Comparison of ENCODE assay signal across 28 mouse cellular contexts in genomic region chr11:69375646-69376045, GRCm38 (mm10). TPM values are rescaled to one million over a fixed set of nuclear protein-coding genes. Genes with fewer than 3 reads are reported as not detected.
"Had no signal": no experiment of that assay in that cellular context is flagged by ENCODE, and none has a peak within 500 bp of the region (broad histone marks: within the 10 kb centered on the region; RNA-seq: fewer than 3 reads in every experiment).

No protein-coding gene starts in this region.

- ATAC-seq: forebrain, embryonic 13.5 days; forebrain, embryonic 14.5 days; forebrain, embryonic 15.5 days; forebrain, embryonic 16.5 days; forebrain, postnatal 0 days had no signal

- H3K27ac ChIP-seq: embryonic facial prominence, embryonic 12.5 days; embryonic facial prominence, embryonic 13.5 days; embryonic facial prominence, embryonic 15.5 days; forebrain, embryonic 10.5 days; forebrain, embryonic 12.5 days; forebrain, embryonic 13.5 days; forebrain, embryonic 15.5 days; gastrocnemius, adult 2 months; heart, adult 2 months; heart, embryonic 10.5 days had no signal

- H3K27me3 ChIP-seq: embryonic facial prominence, embryonic 12.5 days; embryonic facial prominence, embryonic 13.5 days; embryonic facial prominence, embryonic 15.5 days; forebrain, embryonic 12.5 days; forebrain, embryonic 13.5 days; forebrain, embryonic 15.5 days had no signal

- H3K36me3 ChIP-seq: forebrain, embryonic 15.5 days had no signal

- H3K9me3 ChIP-seq: embryonic facial prominence, embryonic 12.5 days; embryonic facial prominence, embryonic 13.5 days; embryonic facial prominence, embryonic 15.5 days; forebrain, embryonic 10.5 days; forebrain, embryonic 12.5 days; forebrain, embryonic 13.5 days; forebrain, embryonic 15.5 days; heart, embryonic 10.5 days had no signal

- DNase-seq: cerebellum, adult 9-10 months; cerebellum, adult 9-11 months; cerebellum, postnatal 10 days; cerebellum, postnatal 14 days; cerebellum, postnatal 25 days; cerebellum, postnatal 36 days; embryo, embryonic 11 days; forebrain, postnatal 0 days; gastrocnemius, adult 2 months; gastrocnemius, postnatal 10 days; gastrocnemius, postnatal 14 days; gastrocnemius, postnatal 25 days; gastrocnemius, postnatal 36 days; heart, adult 11 months; heart, adult 18-20 months; heart, adult 2 months had no signal

- H3K4me3 ChIP-seq: embryonic facial prominence, embryonic 12.5 days; embryonic facial prominence, embryonic 13.5 days; embryonic facial prominence, embryonic 15.5 days; erythroblast, embryonic 14.5 days; forebrain, embryonic 10.5 days; forebrain, embryonic 12.5 days; forebrain, embryonic 13.5 days; forebrain, embryonic 15.5 days; gastrocnemius, adult 2 months; heart, adult 2 months; heart, embryonic 10.5 days had no signal

RNA-seq across cellular contexts. Expression of gene Tmem88, which starts 22.4 kb away (rescaled TPM):
- total RNA-seq: granulocyte monocyte progenitor cell, adult 5-6 weeks had no signal

RNA-seq across cellular contexts. Expression of gene Rnf227, which starts 35.4 kb away (rescaled TPM):
- total RNA-seq: gastrocnemius, adult 2 months had no signal
